Mouse (Mus musculus) MEL (cell line): ENCODE data around the gene Tlx2. TPM values are rescaled to one million over a fixed set of nuclear protein-coding genes. Genes with fewer than 3 reads are reported as not detected.

ENCODE experiments used
- DNase-seq: peaks from one replicate; pipeline ENCODE4 v3.0.0; 2011; ENCODE audit warnings: low read depth, low spot score
- H3K27ac ChIP-seq: 2 replicates; pipeline ENCODE4 v1.5.1; 2012; ENCODE audit warnings: low read depth, mild to moderate bottlenecking, control low read depth, low read length, moderate library complexity; ENCODE audit not compliant: control insufficient read depth
- H3K27me3 ChIP-seq, 2 experiments: fragments of 150-350 bp in 1 of 2; sonication (generic) in 1 of 2; 2 replicates each; pipeline ENCODE4 v1.6.1; 2012; ENCODE audit warnings: low read length in 2 of 2, mild to moderate bottlenecking in 2 of 2, improper control_type of control experiment in 1 of 2, moderate library complexity in 1 of 2; ENCODE audit not compliant: insufficient read depth in 2 of 2, control insufficient read depth in 1 of 2
- H3K36me3 ChIP-seq, 2 experiments: 2 replicates each; pipeline ENCODE4 v1.6.1; 2012 to 2014; ENCODE audit warnings: low read length in 2 of 2, improper control_type of control experiment in 1 of 2, inconsistent platforms in 1 of 2, mild to moderate bottlenecking in 1 of 2; ENCODE audit not compliant: insufficient read depth in 2 of 2, control insufficient read depth in 1 of 2
- H3K4me1 ChIP-seq, 2 experiments: fragments of 150-350 bp in 1 of 2; sonication (generic) in 1 of 2; 2 replicates each; pipeline ENCODE4 v1.6.1; 2012; ENCODE audit warnings: low read length in 2 of 2, improper control_type of control experiment in 1 of 2, mild to moderate bottlenecking in 1 of 2; ENCODE audit not compliant: insufficient read depth in 2 of 2, control insufficient read depth in 1 of 2
- H3K4me3 ChIP-seq, 2 experiments: fragments of 150-350 bp in 1 of 2; sonication (generic) in 1 of 2; 2 replicates each; pipeline ENCODE4 v1.5.1; 2012; ENCODE audit warnings: low read depth in 2 of 2, low read length in 2 of 2, mild to moderate bottlenecking in 2 of 2, moderate library complexity in 2 of 2, control low read depth in 1 of 2, improper control_type of control experiment in 1 of 2; ENCODE audit not compliant: control insufficient read depth in 1 of 2, insufficient read depth in 1 of 2
- H3K79me2 ChIP-seq: 2 replicates; pipeline ENCODE4 v1.6.1; 2012; ENCODE audit warnings: mild to moderate bottlenecking, low read length, moderate library complexity; ENCODE audit not compliant: control insufficient read depth, poor library complexity, insufficient read depth
- H3K9ac ChIP-seq: 2 replicates; pipeline ENCODE4 v1.6.1; 2012; ENCODE audit warnings: low read depth, mild to moderate bottlenecking, control low read depth, low read length, moderate library complexity; ENCODE audit not compliant: control insufficient read depth, poor library complexity, severe bottlenecking
- H3K9me3 ChIP-seq: fragments of 150-350 bp; sonication (generic); replicated peaks from 2 replicates; pipeline ENCODE4 v1.6.1; 2012; ENCODE audit warnings: mild to moderate bottlenecking, low read length, improper control_type of control experiment, moderate library complexity; ENCODE audit not compliant: insufficient read depth
- BHLHE40 ChIP-seq: IDR thresholded peaks from 2 replicates; pipeline ENCODE4 v1.6.1; 2012; ENCODE audit warnings: low read depth, mild to moderate bottlenecking, inconsistent platforms, low read length, improper control_type of control experiment, borderline replicate concordance
- CHD2 ChIP-seq: IDR thresholded peaks from 2 replicates; pipeline ENCODE4 v1.6.1; 2011; ENCODE audit warnings: low read length, improper control_type of control experiment
- E2F4 ChIP-seq: IDR thresholded peaks from 2 replicates; pipeline ENCODE4 v1.6.1; 2011; ENCODE audit warnings: low read depth, low read length, improper control_type of control experiment, borderline replicate concordance
- ELF1 ChIP-seq: IDR thresholded peaks from 2 replicates; pipeline ENCODE4 v1.6.1; 2014; ENCODE audit warnings: low read depth, mild to moderate bottlenecking, inconsistent platforms, low read length, improper control_type of control experiment, moderate library complexity
- EP300 ChIP-seq, 2 experiments: IDR thresholded peaks; 2 replicates each; pipeline ENCODE4 v1.6.1; 2011; ENCODE audit warnings: improper control_type of control experiment in 2 of 2, low read length in 2 of 2, low read depth in 1 of 2, mild to moderate bottlenecking in 1 of 2
- ETS1 ChIP-seq: IDR thresholded peaks from 2 replicates; pipeline ENCODE4 v1.6.1; 2012; ENCODE audit warnings: low read depth, mild to moderate bottlenecking, inconsistent platforms, low read length, improper control_type of control experiment, moderate library complexity
- GABPA ChIP-seq: IDR thresholded peaks from 2 replicates; pipeline ENCODE4 v1.6.1; 2012; ENCODE audit warnings: low read depth, mild to moderate bottlenecking, inconsistent platforms, low read length, improper control_type of control experiment, moderate library complexity
- GATA1 ChIP-seq: IDR thresholded peaks from 2 replicates; pipeline ENCODE4 v1.6.1; 2011; ENCODE audit warnings: low read depth, low read length, improper control_type of control experiment
- HCFC1 ChIP-seq: IDR thresholded peaks from 2 replicates; pipeline ENCODE4 v1.6.1; 2012; ENCODE audit warnings: low read depth, mild to moderate bottlenecking, inconsistent platforms, low read length, improper control_type of control experiment, moderate library complexity
- MAFK ChIP-seq: IDR thresholded peaks from 2 replicates; pipeline ENCODE4 v1.6.1; 2011; ENCODE audit warnings: low read depth, mild to moderate bottlenecking, low read length, improper control_type of control experiment, borderline replicate concordance
- MXI1 ChIP-seq: IDR thresholded peaks from 2 replicates; pipeline ENCODE4 v1.6.1; 2011; ENCODE audit warnings: mild to moderate bottlenecking, low read depth, low read length, improper control_type of control experiment
- NRF1 ChIP-seq: IDR thresholded peaks from 2 replicates; pipeline ENCODE4 v1.6.1; 2014; ENCODE audit warnings: low read depth, mild to moderate bottlenecking, inconsistent platforms, low read length, improper control_type of control experiment, moderate library complexity; ENCODE audit not compliant: poor library complexity, insufficient read depth, severe bottlenecking
- TAL1 ChIP-seq: IDR thresholded peaks from 2 replicates; pipeline ENCODE4 v1.6.1; 2012; ENCODE audit warnings: mild to moderate bottlenecking, inconsistent platforms, low read length, moderate library complexity, mixed read lengths
- TBP ChIP-seq: IDR thresholded peaks from 2 replicates; pipeline ENCODE4 v1.8.0; 2011; ENCODE audit warnings: low read depth, low read length, improper control_type of control experiment
- TCF12 ChIP-seq: IDR thresholded peaks from 2 replicates; pipeline ENCODE4 v1.6.1; 2014; ENCODE audit warnings: low read depth, mild to moderate bottlenecking, inconsistent platforms, low read length, improper control_type of control experiment, moderate library complexity
- USF2 ChIP-seq, 2 experiments: IDR thresholded peaks; 2 replicates each; pipeline ENCODE4 v1.6.1; 2011 to 2012; ENCODE audit warnings: improper control_type of control experiment in 2 of 2, low read length in 2 of 2, borderline replicate concordance in 1 of 2, inconsistent platforms in 1 of 2, low read depth in 1 of 2, mild to moderate bottlenecking in 1 of 2; ENCODE audit not compliant: insufficient read depth in 1 of 2
- ZKSCAN1 ChIP-seq: IDR thresholded peaks from 2 replicates; pipeline ENCODE4 v1.6.1; 2012; ENCODE audit warnings: low read depth, mild to moderate bottlenecking, inconsistent platforms, low read length, improper control_type of control experiment, moderate library complexity
- polyA plus RNA-seq, 2 experiments: library from polyadenylated mRNA; stranded (reverse) in 1 of 2; unstranded in 1 of 2; fragments of >175 nt in 1 of 2; fragments of >200 nt in 1 of 2; gene quantifications; 2 replicates each; pipeline versions ENCODE4 v1.2.1 to v1.2.4; 2012; ENCODE audit warnings: low replicate concordance in 2 of 2, low read depth in 1 of 2; ENCODE audit not compliant: insufficient read length in 2 of 2, insufficient read depth in 1 of 2, missing spikeins in 1 of 2
- total RNA-seq: library from RNA; depleted of rRNA; stranded (reverse); fragments of 300-350 nt; gene quantifications from 2 replicates; pipeline ENCODE4 v1.2.3, GENCODE M21; 2012

Tlx2 gene
- total and polyA plus RNA-seq, 3 experiments = not detected

DNA sequence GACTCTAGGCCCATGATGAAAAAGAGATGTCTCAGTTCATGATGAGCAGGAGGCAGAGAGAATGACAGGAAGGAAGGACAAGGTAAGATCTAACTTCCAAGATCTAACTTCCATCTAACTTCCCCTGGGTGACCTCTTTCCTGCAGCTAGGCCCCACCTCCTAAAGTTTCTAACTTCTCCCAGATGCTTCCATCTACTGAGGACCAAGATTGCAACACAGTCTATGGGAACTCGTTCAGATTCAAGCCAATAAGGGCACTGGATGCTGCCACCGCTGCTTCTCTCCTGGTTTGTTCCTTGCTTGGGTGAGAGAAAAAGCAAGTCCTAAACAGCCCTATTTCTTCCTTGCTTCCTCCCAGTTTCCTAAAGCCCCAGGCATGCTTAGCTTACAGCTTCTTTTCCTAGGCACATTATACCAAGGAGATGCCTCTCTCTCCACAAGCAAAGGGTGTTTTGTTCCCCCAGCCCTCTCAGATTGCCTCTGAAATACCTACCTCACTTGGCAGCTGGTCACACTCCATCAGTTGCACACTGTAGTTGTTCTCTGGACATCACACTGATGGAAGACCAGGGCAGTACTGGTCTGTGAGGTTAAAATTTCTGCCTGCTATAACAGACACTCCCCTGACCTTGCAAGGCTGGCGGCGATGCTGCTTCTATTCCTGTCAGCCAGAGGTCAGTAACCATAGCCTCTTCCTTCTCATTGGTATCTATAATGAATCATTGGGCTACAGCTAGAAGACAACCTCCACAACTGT is 49.1 kb downstream of the Tlx2 start:
- H3K9me3 ChIP-seq = no peaks in the 10 kb centered on the region
- H3K4me1 ChIP-seq = peaks cover 17 to 31% of the 10 kb centered on the region in 2 experiments
- no peaks in the 10 kb centered on the region for H3K27me3 ChIP-seq
- peaks cover 0 to 33% of the 10 kb centered on the region in 2 experiments; a peak in 2 of 4 replicates for H3K36me3 ChIP-seq
- H3K79me2 ChIP-seq = no peaks in the 10 kb centered on the region
- no peak for TF ChIP-seq BHLHE40
- TF ChIP-seq TAL1 = no peak
- no peak for TF ChIP-seq ETS1
- TF ChIP-seq E2F4 = no peak
- TF ChIP-seq GABPA = no peak
- TF ChIP-seq TBP = no peak
- TF ChIP-seq MAFK = no peak
- no peak for TF ChIP-seq NRF1
- TF ChIP-seq USF2 (IDR thresholded peaks at IDR 0.05; ENCODE audit: borderline replicate concordance in 1 of 2, insufficient read depth in 1 of 2, low read depth in 1 of 2, low read length in 2 of 2) = no peak
- TF ChIP-seq MXI1 = no peak
- H3K9ac ChIP-seq = no peak overlapping the region
- H3K27ac ChIP-seq = peak overlapping the region; percentile 24; the same call in 1 of the 2 replicates
- no peak overlapping the region for H3K4me3 ChIP-seq
- no peak for DNase-seq

DNA sequence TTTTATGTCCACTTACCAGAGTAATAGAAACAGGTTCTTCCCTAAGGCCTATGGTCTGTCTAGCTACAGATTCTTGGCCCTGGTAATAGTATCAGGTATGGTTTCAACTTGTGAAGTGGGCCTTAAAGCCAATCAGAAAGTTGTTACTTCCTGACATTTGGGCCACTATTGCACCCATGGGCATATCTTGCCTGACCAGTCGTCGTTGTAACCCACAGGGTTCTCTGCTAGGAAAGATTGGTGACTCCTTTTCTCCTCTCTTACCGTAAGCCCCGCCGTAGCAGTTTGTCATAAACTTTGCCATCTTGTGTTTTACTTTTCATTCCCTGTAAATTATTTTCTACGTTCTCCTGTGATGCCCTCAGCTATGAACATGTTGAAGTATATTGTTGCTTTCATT is 50.0 kb downstream of the Tlx2 start:
- DNase-seq = no peak
- peak in 1 of 2 experiments; percentile 52; a peak in 2 of 4 replicates for TF ChIP-seq EP300 (IDR thresholded peaks at IDR 0.05; ENCODE audit: low read depth in 1 of 2, low read length in 2 of 2)
- TF ChIP-seq ELF1 = no peak
- TF ChIP-seq ZKSCAN1 = no peak
- TF ChIP-seq MXI1 = no peak
- TF ChIP-seq HCFC1 = no peak
- 0 out of 2 replicates have a peak, but pooled peaks have one; percentile 35 for TF ChIP-seq TCF12
- 0 out of 2 replicates have a peak, but pooled peaks have one; percentile 19 for TF ChIP-seq GATA1
- 0 out of 2 replicates have a peak, but pooled peaks have one; percentile 41 for TF ChIP-seq TAL1
- no peak for TF ChIP-seq CHD2
- H3K4me1 ChIP-seq = peaks cover 23 to 37% of the 10 kb centered on the region in 2 experiments
- H3K4me3 ChIP-seq = no peak overlapping the region
- no peaks in the 10 kb centered on the region for H3K79me2 ChIP-seq
- H3K27ac ChIP-seq = no peak overlapping the region
- peaks cover 0 to 40% of the 10 kb centered on the region in 2 experiments; a peak in 2 of 4 replicates for H3K36me3 ChIP-seq
- H3K9ac ChIP-seq = no peak overlapping the region
- no peaks in the 10 kb centered on the region for H3K27me3 ChIP-seq
- no peaks in the 10 kb centered on the region for H3K9me3 ChIP-seq
